Mouse (Mus musculus): Measurements from ENCODE around the gene Rwdd4a. TPM values are rescaled to one million over a fixed set of nuclear protein-coding genes. Genes with fewer than 3 reads are reported as not detected.

Gene Rwdd4a
- total RNA-seq (2014; fragmentation: Nextera tagmentation) (34.4 and 46.9 TPM in 2 replicates), total RNA-seq (2017) (36.8 and 42.6 TPM in 2 replicates)

- ATAC-seq (replicated peaks; ENCODE audit: poor library complexity, severe bottlenecking) = peak; percentile 96
Observed at GRCm38 (mm10) chr8:47533344-47534125, at the start of gene Rwdd4a, which contains the start of gene Trappc11. Gene Rwdd4a (plus strand): TSS chr8:47533664. Gene Trappc11 (minus strand): TSS chr8:47533470.

GRCm38 (mm10) chr8:47487231-47487630 lies 46.2 kb upstream of the Rwdd4a start:
- no peak for ATAC-seq (replicated peaks; ENCODE audit: poor library complexity, severe bottlenecking)

- no peak for ATAC-seq (replicated peaks; ENCODE audit: poor library complexity, severe bottlenecking)
Observed at GRCm38 (mm10) chr8:47493106-47493505, 40.4 kb upstream of the Rwdd4a start.

- no peak for ATAC-seq (replicated peaks; ENCODE audit: poor library complexity, severe bottlenecking)
Observed at GRCm38 (mm10) chr8:47494602-47495153, 38.8 kb upstream of the Rwdd4a start.

GRCm38 (mm10) chr8:47495428-47495827 lies 38.0 kb upstream of the Rwdd4a start:
- ATAC-seq (replicated peaks; ENCODE audit: poor library complexity, severe bottlenecking) = no peak

GRCm38 (mm10) chr8:47501994-47502393 lies 31.5 kb upstream of the Rwdd4a start:
- no peak for ATAC-seq (replicated peaks; ENCODE audit: poor library complexity, severe bottlenecking)

- ATAC-seq (replicated peaks; ENCODE audit: poor library complexity, severe bottlenecking) = no peak
Observed at GRCm38 (mm10) chr8:47502546-47502945, 30.9 kb upstream of the Rwdd4a start.

GRCm38 (mm10) chr8:47505431-47505830 lies 28.0 kb upstream of the Rwdd4a start:
- no peak for ATAC-seq (replicated peaks; ENCODE audit: poor library complexity, severe bottlenecking)

- peak; percentile 40; the same call in 1 of the 2 replicates for ATAC-seq (replicated peaks; ENCODE audit: poor library complexity, severe bottlenecking)
Observed at GRCm38 (mm10) chr8:47510930-47511329, 22.5 kb upstream of the Rwdd4a start.

- no peak for ATAC-seq (replicated peaks; ENCODE audit: poor library complexity, severe bottlenecking)
Observed at GRCm38 (mm10) chr8:47513601-47514000, 19.9 kb upstream of the Rwdd4a start.

GRCm38 (mm10) chr8:47528094-47528493 lies 5.4 kb upstream of the Rwdd4a start:
- ATAC-seq (replicated peaks; ENCODE audit: poor library complexity, severe bottlenecking) = no peak

GRCm38 (mm10) chr8:47538323-47538722 lies 4.9 kb downstream of the Rwdd4a start:
- no peak for ATAC-seq (replicated peaks; ENCODE audit: poor library complexity, severe bottlenecking)

GRCm38 (mm10) chr8:47542746-47543145 lies 9.3 kb downstream of the Rwdd4a start:
- no peak for ATAC-seq (replicated peaks; ENCODE audit: poor library complexity, severe bottlenecking)

GRCm38 (mm10) chr8:47544094-47544493 lies 10.6 kb downstream of the Rwdd4a start:
- no peak for ATAC-seq (replicated peaks; ENCODE audit: poor library complexity, severe bottlenecking)

- ATAC-seq (replicated peaks; ENCODE audit: poor library complexity, severe bottlenecking) = no peak
Observed at GRCm38 (mm10) chr8:47547102-47547501, 13.6 kb downstream of the Rwdd4a start.

- peak; percentile 92 for ATAC-seq (replicated peaks; ENCODE audit: poor library complexity, severe bottlenecking)
Observed at GRCm38 (mm10) chr8:47553613-47554012, 20.1 kb downstream of the Rwdd4a start.

- no peak for ATAC-seq (replicated peaks; ENCODE audit: poor library complexity, severe bottlenecking)
Observed at GRCm38 (mm10) chr8:47556446-47556845, 23.0 kb downstream of the Rwdd4a start.

GRCm38 (mm10) chr8:47558274-47558673 lies 24.8 kb downstream of the Rwdd4a start:
- ATAC-seq (replicated peaks; ENCODE audit: poor library complexity, severe bottlenecking) = no peak

- no peak for ATAC-seq (replicated peaks; ENCODE audit: poor library complexity, severe bottlenecking)
Observed at GRCm38 (mm10) chr8:47560801-47561200, 27.3 kb downstream of the Rwdd4a start.

GRCm38 (mm10) chr8:47566551-47566950 lies 33.1 kb downstream of the Rwdd4a start:
- no peak for ATAC-seq (replicated peaks; ENCODE audit: poor library complexity, severe bottlenecking)

GRCm38 (mm10) chr8:47568098-47568497 lies 34.6 kb downstream of the Rwdd4a start:
- no peak for ATAC-seq (replicated peaks; ENCODE audit: poor library complexity, severe bottlenecking)

- ATAC-seq (replicated peaks; ENCODE audit: poor library complexity, severe bottlenecking) = no peak
Observed at GRCm38 (mm10) chr8:47570161-47570560, 36.7 kb downstream of the Rwdd4a start.

Data from granulocyte monocyte progenitor cell, adult 5-6 weeks (primary cell).